Mouse (Mus musculus): Measurements from ENCODE around the gene Mnx1. TPM values are rescaled to one million over a fixed set of nuclear protein-coding genes. Genes with fewer than 3 reads are reported as not detected.
"Not testable (repeated sequence)": the region's sequence is repeated elsewhere in the genome, so short reads cannot be mapped to it uniquely, and the experiment has no call there.

Gene Mnx1
- polyA plus RNA-seq, 1 experiment from 2014 or later: 0.64 TPM

GRCm38 (mm10) chr5:29467489-29468350 lies 10.6 kb downstream of the Mnx1 start:
- no peaks in the 10 kb centered on the region for H3K4me1 ChIP-seq (replicated peaks; ENCODE audit: control insufficient read depth, insufficient read depth)
- peak overlapping the region; percentile 65 for H3K4me2 ChIP-seq (replicated peaks; ENCODE audit: low read depth)
- H3K27ac ChIP-seq (replicated peaks): peak overlapping the region; percentile 61
- 4% methylated on average over 66 of the region's 67 CpGs for WGBS
- ATAC-seq (ENCODE audit: low FRiP score, low TSS enrichment) (peak; percentile 95), DNase-seq (ENCODE audit: low spot score) (peak; percentile 94)
- H3K27me3 ChIP-seq (ENCODE audit: control insufficient read depth, insufficient read depth, low read length): peaks cover 7% of the 10 kb centered on the region; the same call in 1 of the 2 replicates
- no peaks in the 10 kb centered on the region for H3K9me3 ChIP-seq (ENCODE audit: control insufficient read depth, low read length)
- H3K9ac ChIP-seq (ENCODE audit: low read length): peak overlapping the region; percentile 45
- TF ChIP-seq CTCF (IDR thresholded peaks at IDR 0.05; ENCODE audit: low read depth) (peak; percentile 15; the same call in 1 of the 2 replicates), EP300 (optimal IDR thresholded peaks at IDR 0.05) (no peak)
- H3K4me3 ChIP-seq (ENCODE audit: low read depth, low read length): peak overlapping the region; percentile 43
- H3K36me3 ChIP-seq (ENCODE audit: control insufficient read depth, insufficient read depth, low read length): no peaks in the 10 kb centered on the region

- H3K4me2 ChIP-seq (replicated peaks; ENCODE audit: low read depth): no peak overlapping the region
- TF ChIP-seq CTCF (IDR thresholded peaks at IDR 0.05; ENCODE audit: low read depth): no peak
- no peak for TF ChIP-seq EP300 (optimal IDR thresholded peaks at IDR 0.05)
- 53% methylated on average over 9 of the region's 9 CpGs for WGBS
Observed at GRCm38 (mm10) chr5:29462943-29463686, 15.2 kb downstream of the Mnx1 start.

GRCm38 (mm10) chr5:29456895-29457656 lies 21.2 kb downstream of the Mnx1 start:
- DNase-seq (ENCODE audit: low spot score): no peak
- no peak overlapping the region for H3K9ac ChIP-seq (ENCODE audit: low read length)
- H3K27ac ChIP-seq (replicated peaks): no peak overlapping the region
- H3K9me3 ChIP-seq (ENCODE audit: control insufficient read depth, low read length): no peaks in the 10 kb centered on the region
- 43% methylated on average over 5 of the region's 5 CpGs for WGBS
- H3K36me3 ChIP-seq (ENCODE audit: control insufficient read depth, insufficient read depth, low read length): no peaks in the 10 kb centered on the region
- TF ChIP-seq EP300 (optimal IDR thresholded peaks at IDR 0.05) (no peak), CTCF (IDR thresholded peaks at IDR 0.05; ENCODE audit: low read depth) (no peak)
- no peak for ATAC-seq (ENCODE audit: low FRiP score, low TSS enrichment)
- H3K4me3 ChIP-seq (ENCODE audit: low read depth, low read length): no peak overlapping the region
- no peak overlapping the region for H3K4me2 ChIP-seq (replicated peaks; ENCODE audit: low read depth)
- H3K4me1 ChIP-seq (replicated peaks; ENCODE audit: control insufficient read depth, insufficient read depth): no peaks in the 10 kb centered on the region
- H3K27me3 ChIP-seq (ENCODE audit: control insufficient read depth, insufficient read depth, low read length): no peaks in the 10 kb centered on the region

More at GRCm38 (mm10) chr5:29462943-29463686, 15.2 kb downstream of the Mnx1 start:
- DNase-seq (ENCODE audit: low spot score) (peak; percentile 51), ATAC-seq (ENCODE audit: low FRiP score, low TSS enrichment) (peak; percentile 25; the same call in 1 of the 2 replicates)
- no peak overlapping the region for H3K27ac ChIP-seq (replicated peaks)
- no peaks in the 10 kb centered on the region for H3K36me3 ChIP-seq (ENCODE audit: control insufficient read depth, insufficient read depth, low read length)
- H3K4me3 ChIP-seq (ENCODE audit: low read depth, low read length): no peak overlapping the region
- peaks cover 4% of the 10 kb centered on the region; the same call in 1 of the 2 replicates for H3K27me3 ChIP-seq (ENCODE audit: control insufficient read depth, insufficient read depth, low read length)
- H3K9me3 ChIP-seq (ENCODE audit: control insufficient read depth, low read length): no peaks in the 10 kb centered on the region
- no peaks in the 10 kb centered on the region for H3K4me1 ChIP-seq (replicated peaks; ENCODE audit: control insufficient read depth, insufficient read depth)
- no peak overlapping the region for H3K9ac ChIP-seq (ENCODE audit: low read length)

- no peak overlapping the region for H3K27ac ChIP-seq (replicated peaks)
- 70% methylated on average over 4 of the region's 4 CpGs for WGBS
- H3K9ac ChIP-seq (ENCODE audit: low read length): no peak overlapping the region
- no peak overlapping the region for H3K4me3 ChIP-seq (ENCODE audit: low read depth, low read length)
- DNase-seq (ENCODE audit: low spot score): no peak
- ATAC-seq (ENCODE audit: low FRiP score, low TSS enrichment): no peak
- H3K27me3 ChIP-seq (ENCODE audit: control insufficient read depth, insufficient read depth, low read length): no peaks in the 10 kb centered on the region
- peaks cover 10% of the 10 kb centered on the region; the same call in 1 of the 2 replicates for H3K36me3 ChIP-seq (ENCODE audit: control insufficient read depth, insufficient read depth, low read length)
- no peaks in the 10 kb centered on the region for H3K9me3 ChIP-seq (ENCODE audit: control insufficient read depth, low read length)
- no peak overlapping the region for H3K4me2 ChIP-seq (replicated peaks; ENCODE audit: low read depth)
- no peak for TF ChIP-seq EP300 (optimal IDR thresholded peaks at IDR 0.05)
- no peak for TF ChIP-seq CTCF (IDR thresholded peaks at IDR 0.05; ENCODE audit: low read depth)
- no peaks in the 10 kb centered on the region for H3K4me1 ChIP-seq (replicated peaks; ENCODE audit: control insufficient read depth, insufficient read depth)
Observed at GRCm38 (mm10) chr5:29452352-29452751, 25.9 kb downstream of the Mnx1 start.

- Histone ChIP-seq H3K4me1 (replicated peaks; ENCODE audit: control insufficient read depth, insufficient read depth) (no peaks in the 10 kb centered on the region), H3K27ac (replicated peaks) (no peak overlapping the region), H3K36me3 (ENCODE audit: control insufficient read depth, insufficient read depth, low read length) (peaks cover 34% of the 10 kb centered on the region), H3K27me3 (ENCODE audit: control insufficient read depth, insufficient read depth, low read length) (no peaks in the 10 kb centered on the region), H3K4me2 (replicated peaks; ENCODE audit: low read depth) (no peak overlapping the region), H3K9ac (ENCODE audit: low read length) (no peak overlapping the region), H3K4me3 (ENCODE audit: low read depth, low read length) (no peak overlapping the region), H3K9me3 (ENCODE audit: control insufficient read depth, low read length) (no peaks in the 10 kb centered on the region)
- ATAC-seq (ENCODE audit: low FRiP score, low TSS enrichment): no peak
- 89% methylated on average over 2 of the region's 2 CpGs for WGBS
- DNase-seq (ENCODE audit: low spot score): no peak
- no peak for TF ChIP-seq EP300 (optimal IDR thresholded peaks at IDR 0.05)
- TF ChIP-seq CTCF (IDR thresholded peaks at IDR 0.05; ENCODE audit: low read depth): no peak
Observed at GRCm38 (mm10) chr5:29445275-29445674, 33.0 kb downstream of the Mnx1 start.

GRCm38 (mm10) chr5:29436728-29437127 lies 41.5 kb downstream of the Mnx1 start:
- not testable (repeated sequence) for H3K4me2 ChIP-seq (replicated peaks; ENCODE audit: low read depth); H3K27me3 ChIP-seq (ENCODE audit: control insufficient read depth, insufficient read depth, low read length); H3K36me3 ChIP-seq (ENCODE audit: control insufficient read depth, insufficient read depth, low read length); H3K4me3 ChIP-seq (ENCODE audit: low read depth, low read length); H3K9me3 ChIP-seq (ENCODE audit: control insufficient read depth, low read length); ATAC-seq (ENCODE audit: low FRiP score, low TSS enrichment); H3K27ac ChIP-seq (replicated peaks); H3K4me1 ChIP-seq (replicated peaks; ENCODE audit: control insufficient read depth, insufficient read depth); DNase-seq (ENCODE audit: low spot score); H3K9ac ChIP-seq (ENCODE audit: low read length)
- 81% methylated on average over 6 of the region's 6 CpGs for WGBS
